Mouse (Mus musculus): ENCODE measurements around the gene St3gal3. TPM values are rescaled to one million over a fixed set of nuclear protein-coding genes. Genes with fewer than 3 reads are reported as not detected.

The St3gal3 gene
- polyA plus RNA-seq, 1 experiment from 2014 or later: 5.1 TPM

- ATAC-seq: no peak
- H3K27me3 ChIP-seq (ENCODE audit: insufficient read depth, low read length): no peaks in the 10 kb centered on the region
Measured at GRCm38 (mm10) chr4:117980161-117980560, 154.6 kb downstream of the St3gal3 start.

GRCm38 (mm10) chr4:117979181-117979580 is 155.5 kb downstream of the St3gal3 start:
- Histone ChIP-seq H3K9ac (replicated peaks) (no peak overlapping the region), H3K27me3 (ENCODE audit: insufficient read depth, low read length) (no peaks in the 10 kb centered on the region), H3K36me3 (replicated peaks; ENCODE audit: insufficient read depth, low read length) (no peaks in the 10 kb centered on the region), H3K4me1 (ENCODE audit: insufficient read depth) (no peaks in the 10 kb centered on the region), H3K9me3 (ENCODE audit: low read length) (no peaks in the 10 kb centered on the region), H3K27ac (ENCODE audit: low read depth) (no peak overlapping the region), H3K4me3 (ENCODE audit: low read depth, low read length) (no peak overlapping the region), H3K4me2 (ENCODE audit: low read depth, low read length) (no peak overlapping the region)
- DNase-seq (no peak), ATAC-seq (no peak)
- TF ChIP-seq EP300 (IDR thresholded peaks at IDR 0.05; ENCODE audit: low read depth) (no peak), CTCF (IDR thresholded peaks at IDR 0.05; ENCODE audit: low read depth) (no peak)
- WGBS (ENCODE audit: insufficient replicate concordance): 80% methylated on average over 4 of the region's 4 CpGs

More at GRCm38 (mm10) chr4:117980161-117980560, 154.6 kb downstream of the St3gal3 start:
- Histone ChIP-seq H3K4me1 (ENCODE audit: insufficient read depth) (no peaks in the 10 kb centered on the region), H3K4me2 (ENCODE audit: low read depth, low read length) (no peak overlapping the region), H3K9ac (replicated peaks) (no peak overlapping the region), H3K36me3 (replicated peaks; ENCODE audit: insufficient read depth, low read length) (no peaks in the 10 kb centered on the region), H3K27ac (ENCODE audit: low read depth) (no peak overlapping the region), H3K9me3 (ENCODE audit: low read length) (no peaks in the 10 kb centered on the region), H3K4me3 (ENCODE audit: low read depth, low read length) (no peak overlapping the region)
- DNase-seq: no peak
- TF ChIP-seq CTCF (IDR thresholded peaks at IDR 0.05; ENCODE audit: low read depth): no peak
- TF ChIP-seq EP300 (IDR thresholded peaks at IDR 0.05; ENCODE audit: low read depth): no peak
- WGBS (ENCODE audit: insufficient replicate concordance): 73% methylated on average over 4 of the region's 4 CpGs

- Histone ChIP-seq H3K4me2 (ENCODE audit: low read depth, low read length) (no peak overlapping the region), H3K4me1 (ENCODE audit: insufficient read depth) (no peaks in the 10 kb centered on the region), H3K27ac (ENCODE audit: low read depth) (no peak overlapping the region), H3K27me3 (ENCODE audit: insufficient read depth, low read length) (no peaks in the 10 kb centered on the region), H3K4me3 (ENCODE audit: low read depth, low read length) (no peak overlapping the region), H3K36me3 (replicated peaks; ENCODE audit: insufficient read depth, low read length) (no peaks in the 10 kb centered on the region), H3K9me3 (ENCODE audit: low read length) (no peaks in the 10 kb centered on the region), H3K9ac (replicated peaks) (no peak overlapping the region)
- 71% methylated on average over 9 of the region's 9 CpGs for WGBS (ENCODE audit: insufficient replicate concordance)
- no peak for DNase-seq
- TF ChIP-seq CTCF (IDR thresholded peaks at IDR 0.05; ENCODE audit: low read depth) (no peak), EP300 (IDR thresholded peaks at IDR 0.05; ENCODE audit: low read depth) (no peak)
- peak; percentile 50 for ATAC-seq
Measured at GRCm38 (mm10) chr4:117978282-117978681, 156.4 kb downstream of the St3gal3 start.

- H3K27me3 ChIP-seq (ENCODE audit: insufficient read depth, low read length): no peaks in the 10 kb centered on the region
- H3K4me2 ChIP-seq (ENCODE audit: low read depth, low read length): no peak overlapping the region
- H3K27ac ChIP-seq (ENCODE audit: low read depth): no peak overlapping the region
- DNase-seq (no peak), ATAC-seq (peak; percentile 23; the same call in 1 of the 2 replicates)
- H3K4me1 ChIP-seq (ENCODE audit: insufficient read depth): peaks cover 2% of the 10 kb centered on the region; the same call in 1 of the 2 replicates
- no peak overlapping the region for H3K9ac ChIP-seq (replicated peaks)
- 64% methylated on average over 10 of the region's 11 CpGs for WGBS (ENCODE audit: insufficient replicate concordance)
- H3K9me3 ChIP-seq (ENCODE audit: low read length): no peaks in the 10 kb centered on the region
- no peak overlapping the region for H3K4me3 ChIP-seq (ENCODE audit: low read depth, low read length)
- no peak for TF ChIP-seq EP300 (IDR thresholded peaks at IDR 0.05; ENCODE audit: low read depth)
- no peak for TF ChIP-seq CTCF (IDR thresholded peaks at IDR 0.05; ENCODE audit: low read depth)
- no peaks in the 10 kb centered on the region for H3K36me3 ChIP-seq (replicated peaks; ENCODE audit: insufficient read depth, low read length)
Measured at GRCm38 (mm10) chr4:117977841-117978240, 156.9 kb downstream of the St3gal3 start.

DNA sequence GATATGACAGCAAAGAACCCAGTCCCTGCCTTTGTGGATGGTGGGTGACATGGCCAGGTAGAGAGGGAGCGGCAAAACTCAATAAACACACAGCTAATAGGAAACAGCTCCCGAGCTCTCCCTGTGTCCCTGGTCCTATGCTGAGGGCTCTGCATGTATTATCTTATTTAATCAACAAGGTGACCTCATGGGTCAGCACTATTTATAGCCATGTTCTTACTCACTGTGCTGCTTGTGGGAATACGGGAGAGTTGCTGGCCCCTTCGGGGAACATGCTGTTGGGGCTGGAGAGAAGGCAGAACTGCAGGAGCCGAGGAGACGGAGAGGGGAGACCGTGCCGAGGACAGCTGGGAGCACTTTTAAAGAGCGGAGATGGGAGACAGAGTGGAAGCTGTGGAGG is 157.3 kb downstream of the St3gal3 start:
- Histone ChIP-seq H3K4me3 (ENCODE audit: low read depth, low read length) (no peak overlapping the region), H3K27ac (ENCODE audit: low read depth) (no peak overlapping the region), H3K4me1 (ENCODE audit: insufficient read depth) (peaks cover 4% of the 10 kb centered on the region; the same call in 1 of the 2 replicates), H3K36me3 (replicated peaks; ENCODE audit: insufficient read depth, low read length) (no peaks in the 10 kb centered on the region), H3K9ac (replicated peaks) (no peak overlapping the region), H3K4me2 (ENCODE audit: low read depth, low read length) (no peak overlapping the region), H3K9me3 (ENCODE audit: low read length) (no peaks in the 10 kb centered on the region), H3K27me3 (ENCODE audit: insufficient read depth, low read length) (no peaks in the 10 kb centered on the region)
- ATAC-seq (no peak), DNase-seq (no peak)
- TF ChIP-seq EP300 (IDR thresholded peaks at IDR 0.05; ENCODE audit: low read depth): no peak
- no peak for TF ChIP-seq CTCF (IDR thresholded peaks at IDR 0.05; ENCODE audit: low read depth)
- 77% methylated on average over 9 of the region's 9 CpGs for WGBS (ENCODE audit: insufficient replicate concordance)

DNA sequence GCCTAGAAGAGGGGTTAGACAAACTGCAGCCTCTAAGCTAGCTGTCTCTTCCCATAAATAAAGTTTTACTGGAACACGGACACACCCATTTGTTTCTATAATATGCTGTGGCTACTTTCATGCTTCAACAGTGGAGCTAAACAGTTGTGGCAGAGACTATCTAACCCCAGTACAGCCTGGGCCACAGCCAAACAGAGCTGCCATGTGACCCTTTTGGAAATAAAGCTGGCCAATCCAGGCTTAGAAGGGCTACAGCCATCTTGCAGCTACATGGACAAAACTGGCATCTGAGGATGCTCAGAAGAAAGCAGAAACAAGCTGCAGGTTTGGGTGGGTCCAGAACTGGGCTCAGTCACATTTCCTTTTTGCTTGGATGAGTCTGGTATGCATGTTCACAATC is 158.9 kb downstream of the St3gal3 start:
- H3K27me3 ChIP-seq (ENCODE audit: insufficient read depth, low read length): no peaks in the 10 kb centered on the region
- DNase-seq: no peak

DNA sequence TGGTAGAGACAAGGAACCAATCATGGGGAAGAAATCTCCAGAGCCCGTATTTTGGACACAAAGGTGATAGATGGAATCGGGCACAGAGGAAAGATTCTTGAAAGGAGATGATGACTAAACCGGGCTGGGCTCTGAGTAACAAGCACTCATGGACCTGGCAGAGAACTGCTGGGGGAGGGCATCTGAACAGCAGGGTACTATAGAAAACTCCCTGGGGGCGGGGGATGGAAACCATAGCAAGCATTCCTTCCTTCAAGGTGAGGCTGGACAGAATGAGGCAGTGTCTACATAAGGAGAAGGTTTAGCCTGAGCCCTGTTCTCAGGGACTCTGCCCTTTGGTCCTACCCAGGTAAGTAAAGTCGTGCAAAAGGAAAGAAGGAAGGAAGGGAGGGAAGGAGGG is 160.0 kb downstream of the St3gal3 start:
- DNase-seq (no peak), ATAC-seq (no peak)
- Histone ChIP-seq H3K27ac (ENCODE audit: low read depth) (no peak overlapping the region), H3K36me3 (replicated peaks; ENCODE audit: insufficient read depth, low read length) (no peaks in the 10 kb centered on the region), H3K27me3 (ENCODE audit: insufficient read depth, low read length) (no peaks in the 10 kb centered on the region), H3K9me3 (ENCODE audit: low read length) (no peaks in the 10 kb centered on the region), H3K4me3 (ENCODE audit: low read depth, low read length) (no peak overlapping the region), H3K4me1 (ENCODE audit: insufficient read depth) (peaks cover 4% of the 10 kb centered on the region; the same call in 1 of the 2 replicates), H3K9ac (replicated peaks) (no peak overlapping the region), H3K4me2 (ENCODE audit: low read depth, low read length) (no peak overlapping the region)
- WGBS (ENCODE audit: insufficient replicate concordance): 75% methylated on average over 5 of the region's 5 CpGs
- TF ChIP-seq CTCF (IDR thresholded peaks at IDR 0.05; ENCODE audit: low read depth) (no peak), EP300 (IDR thresholded peaks at IDR 0.05; ENCODE audit: low read depth) (no peak)

More for the DNA sequence above, 158.9 kb downstream of the St3gal3 start:
- no peak for ATAC-seq
- no peak for TF ChIP-seq EP300 (IDR thresholded peaks at IDR 0.05; ENCODE audit: low read depth)
- TF ChIP-seq CTCF (IDR thresholded peaks at IDR 0.05; ENCODE audit: low read depth): no peak
- H3K36me3 ChIP-seq (replicated peaks; ENCODE audit: insufficient read depth, low read length): no peaks in the 10 kb centered on the region
- H3K9ac ChIP-seq (replicated peaks): no peak overlapping the region
- H3K4me1 ChIP-seq (ENCODE audit: insufficient read depth): peaks cover 4% of the 10 kb centered on the region; the same call in 1 of the 2 replicates
- H3K27ac ChIP-seq (ENCODE audit: low read depth): no peak overlapping the region
- no peak overlapping the region for H3K4me2 ChIP-seq (ENCODE audit: low read depth, low read length)
- H3K9me3 ChIP-seq (ENCODE audit: low read length): no peaks in the 10 kb centered on the region
- no peak overlapping the region for H3K4me3 ChIP-seq (ENCODE audit: low read depth, low read length)
- WGBS (ENCODE audit: insufficient replicate concordance): 59% methylated on average over 1 of the region's 1 CpGs
